Mouse (Mus musculus): ENCODE data around the gene Dpep1. TPM values are rescaled to one million over a fixed set of nuclear protein-coding genes. Genes with fewer than 3 reads are reported as not detected.

The Dpep1 gene
- total RNA-seq, 1 experiment: not detected

GRCm38 (mm10) chr8:123212321-123213117 is 26.5 kb downstream of the Dpep1 start, which contains the start of the genes Chmp1a and Spata33:
Gene Chmp1a, minus strand, starts transcription at chr8:123212763.
Gene Spata33, plus strand, starts transcription at chr8:123212832.
- peak within 1 kb of the TSS; percentile 24; the same call in 1 of the 2 replicates for H3K27ac ChIP-seq (ENCODE audit: insufficient read depth, low read depth, low read length, poor library complexity, severe bottlenecking)
- no peak for TF ChIP-seq ZC3H11A (IDR thresholded peaks at IDR 0.05; ENCODE audit: borderline replicate concordance, low read depth, low read length)
- peak; percentile 93 for TF ChIP-seq CHD2 (IDR thresholded peaks at IDR 0.05; ENCODE audit: low read depth, low read length)
- TF ChIP-seq HCFC1 (IDR thresholded peaks at IDR 0.05; ENCODE audit: borderline replicate concordance, insufficient read depth, low read length): peak; percentile 15; the same call in 1 of the 2 replicates
- no peak for TF ChIP-seq ZNF384 (IDR thresholded peaks at IDR 0.05; ENCODE audit: low read depth, low read length)
- no peak for TF ChIP-seq MAFK (IDR thresholded peaks at IDR 0.05; ENCODE audit: insufficient read depth, low read depth, low read length)
- H3K9ac ChIP-seq (ENCODE audit: insufficient read depth, low read depth, low read length, poor library complexity, severe bottlenecking): peak within 1 kb of the TSS; percentile 96
- H3K36me3 ChIP-seq (ENCODE audit: control insufficient read depth, insufficient read depth, low read length, poor library complexity, severe bottlenecking): peaks cover 22% of the 10 kb centered on the region
- H3K4me3 ChIP-seq (ENCODE audit: insufficient read depth in 1 of 2, low read depth in 1 of 2, low read length in 2 of 2, poor library complexity in 1 of 2, severe bottlenecking in 1 of 2): peak within 1 kb of the TSS; percentile 83 to 95
- in situ Hi-C loops (cut with MboI; ENCODE audit: low sequenced_read_pairs in 2 of 2, unreplicated experiment in 2 of 2): no loop called here
- H3K4me1 ChIP-seq (ENCODE audit: control insufficient read depth in 2 of 2, insufficient read depth in 2 of 2, low read length in 2 of 2, poor library complexity in 1 of 2): peaks cover 2 to 3% of the 10 kb centered on the region in 2 experiments; a peak in 2 of 4 replicates
- peak; percentile 91 for DNase-seq (ENCODE audit: low read depth, low spot score)
- no peaks in the 10 kb centered on the region for H3K9me3 ChIP-seq (ENCODE audit: control insufficient read depth, insufficient read depth, low read depth, low read length)

GRCm38 (mm10) chr8:123213118-123213772 is 27.2 kb downstream of the Dpep1 start:
- peaks cover 2 to 3% of the 10 kb centered on the region in 2 experiments; a peak in 2 of 4 replicates for H3K4me1 ChIP-seq (ENCODE audit: control insufficient read depth in 2 of 2, insufficient read depth in 2 of 2, low read length in 2 of 2, poor library complexity in 1 of 2)
- peak overlapping the region; percentile 58 for H3K9ac ChIP-seq (ENCODE audit: insufficient read depth, low read depth, low read length, poor library complexity, severe bottlenecking)
- no peak for DNase-seq (ENCODE audit: low read depth, low spot score)
- peak overlapping the region; percentile 62 to 95 for H3K4me3 ChIP-seq (ENCODE audit: insufficient read depth in 1 of 2, low read depth in 1 of 2, low read length in 2 of 2, poor library complexity in 1 of 2, severe bottlenecking in 1 of 2)
- TF ChIP-seq ZNF384 (IDR thresholded peaks at IDR 0.05; ENCODE audit: low read depth, low read length): no peak
- no peak for TF ChIP-seq MAFK (IDR thresholded peaks at IDR 0.05; ENCODE audit: insufficient read depth, low read depth, low read length)
- TF ChIP-seq ZC3H11A (IDR thresholded peaks at IDR 0.05; ENCODE audit: borderline replicate concordance, low read depth, low read length): no peak
- no peak for TF ChIP-seq HCFC1 (IDR thresholded peaks at IDR 0.05; ENCODE audit: borderline replicate concordance, insufficient read depth, low read length)
- TF ChIP-seq CHD2 (IDR thresholded peaks at IDR 0.05; ENCODE audit: low read depth, low read length): no peak
- no peak overlapping the region for H3K27ac ChIP-seq (ENCODE audit: insufficient read depth, low read depth, low read length, poor library complexity, severe bottlenecking)
- in situ Hi-C loops (cut with MboI; ENCODE audit: low sequenced_read_pairs in 2 of 2, unreplicated experiment in 2 of 2): no loop called here
- H3K36me3 ChIP-seq (ENCODE audit: control insufficient read depth, insufficient read depth, low read length, poor library complexity, severe bottlenecking): peaks cover 15% of the 10 kb centered on the region
- H3K9me3 ChIP-seq (ENCODE audit: control insufficient read depth, insufficient read depth, low read depth, low read length): no peaks in the 10 kb centered on the region

- Histone ChIP-seq H3K4me3 (ENCODE audit: insufficient read depth in 1 of 2, low read depth in 1 of 2, low read length in 2 of 2, poor library complexity in 1 of 2, severe bottlenecking in 1 of 2) (no peak overlapping the region), H3K27ac (ENCODE audit: insufficient read depth, low read depth, low read length, poor library complexity, severe bottlenecking) (no peak overlapping the region), H3K4me1 (ENCODE audit: control insufficient read depth in 2 of 2, insufficient read depth in 2 of 2, low read length in 2 of 2, poor library complexity in 1 of 2) (peaks cover 2 to 3% of the 10 kb centered on the region in 2 experiments; a peak in 2 of 4 replicates), H3K9ac (ENCODE audit: insufficient read depth, low read depth, low read length, poor library complexity, severe bottlenecking) (no peak overlapping the region), H3K9me3 (ENCODE audit: control insufficient read depth, insufficient read depth, low read depth, low read length) (no peaks in the 10 kb centered on the region), H3K36me3 (ENCODE audit: control insufficient read depth, insufficient read depth, low read length, poor library complexity, severe bottlenecking) (no peaks in the 10 kb centered on the region; the same call in 1 of the 2 replicates)
- no peak for DNase-seq (ENCODE audit: low read depth, low spot score)
- TF ChIP-seq HCFC1 (IDR thresholded peaks at IDR 0.05; ENCODE audit: borderline replicate concordance, insufficient read depth, low read length) (no peak), MAFK (IDR thresholded peaks at IDR 0.05; ENCODE audit: insufficient read depth, low read depth, low read length) (no peak), ZNF384 (IDR thresholded peaks at IDR 0.05; ENCODE audit: low read depth, low read length) (no peak), CHD2 (IDR thresholded peaks at IDR 0.05; ENCODE audit: low read depth, low read length) (no peak), ZC3H11A (IDR thresholded peaks at IDR 0.05; ENCODE audit: borderline replicate concordance, low read depth, low read length) (no peak)
- in situ Hi-C loops (cut with MboI; ENCODE audit: low sequenced_read_pairs in 2 of 2, unreplicated experiment in 2 of 2): no loop called here
These were observed 29.4 kb downstream of the Dpep1 start for GRCm38 (mm10) chr8:123215430-123215829.

GRCm38 (mm10) chr8:123220917-123221316 is 34.9 kb downstream of the Dpep1 start:
- no peak for DNase-seq (ENCODE audit: low read depth, low spot score)
- no peaks in the 10 kb centered on the region for H3K9me3 ChIP-seq (ENCODE audit: control insufficient read depth, insufficient read depth, low read depth, low read length)
- TF ChIP-seq ZC3H11A (IDR thresholded peaks at IDR 0.05; ENCODE audit: borderline replicate concordance, low read depth, low read length) (no peak), HCFC1 (IDR thresholded peaks at IDR 0.05; ENCODE audit: borderline replicate concordance, insufficient read depth, low read length) (no peak), CHD2 (IDR thresholded peaks at IDR 0.05; ENCODE audit: low read depth, low read length) (no peak), ZNF384 (IDR thresholded peaks at IDR 0.05; ENCODE audit: low read depth, low read length) (no peak), MAFK (IDR thresholded peaks at IDR 0.05; ENCODE audit: insufficient read depth, low read depth, low read length) (no peak)
- no peak overlapping the region for H3K4me3 ChIP-seq (ENCODE audit: insufficient read depth in 1 of 2, low read depth in 1 of 2, low read length in 2 of 2, poor library complexity in 1 of 2, severe bottlenecking in 1 of 2)
- no peak overlapping the region for H3K27ac ChIP-seq (ENCODE audit: insufficient read depth, low read depth, low read length, poor library complexity, severe bottlenecking)
- no peak overlapping the region for H3K9ac ChIP-seq (ENCODE audit: insufficient read depth, low read depth, low read length, poor library complexity, severe bottlenecking)
- in situ Hi-C loops (cut with MboI; ENCODE audit: low sequenced_read_pairs in 2 of 2, unreplicated experiment in 2 of 2): no loop called here
- no peaks in the 10 kb centered on the region for H3K36me3 ChIP-seq (ENCODE audit: control insufficient read depth, insufficient read depth, low read length, poor library complexity, severe bottlenecking)
- peaks cover 2 to 3% of the 10 kb centered on the region in 2 experiments; a peak in 2 of 4 replicates for H3K4me1 ChIP-seq (ENCODE audit: control insufficient read depth in 2 of 2, insufficient read depth in 2 of 2, low read length in 2 of 2, poor library complexity in 1 of 2)

All from ES-E14 (cell line).